Mouse (Mus musculus): ENCODE results near the gene Yeats4. TPM values are rescaled to one million over a fixed set of nuclear protein-coding genes. Genes with fewer than 3 reads are reported as not detected.
"Not testable (repeated sequence)": the region's sequence is repeated elsewhere in the genome, so short reads cannot be mapped to it uniquely, and the experiment has no call there.

The Yeats4 gene
- 10 to 100 TPM; 29.6 to 33.2 TPM for total RNA-seq (2021)
- long read RNA-seq, experiment 1, transcript Yeats4-201 (7 exons, 1,327 nt), result major isoform, 13 of 18 reads
- long read RNA-seq, experiment 1, partial matches to known transcripts, result 0 of 18 reads
- long read RNA-seq, experiment 1, other reads (novel, unspliced or antisense), result 3 of 18 reads
- long read RNA-seq, experiment 2, transcript Yeats4-201 (7 exons, 1,327 nt), result major isoform, 19 of 21 reads
- long read RNA-seq, experiment 2, partial matches to known transcripts, result 0 of 21 reads
- long read RNA-seq, experiment 2, other reads (novel, unspliced or antisense), result 2 of 21 reads

- DNase-seq (ENCODE audit: low spot score in 2 of 2), result peak; percentile 94 to 96
Measured at GRCm38 (mm10) chr10:117224102-117224990, at the start of gene Yeats4. TSS of gene Yeats4 (minus strand) at chr10:117224507.

GRCm38 (mm10) chr10:117272023-117272422 lies 47.7 kb upstream of the Yeats4 start:
- DNase-seq (ENCODE audit: low spot score in 2 of 2), result no peak

- no peak for DNase-seq (ENCODE audit: low spot score in 2 of 2)
Measured at GRCm38 (mm10) chr10:117259870-117260269, 35.6 kb upstream of the Yeats4 start.

GRCm38 (mm10) chr10:117238603-117239002 lies 14.3 kb upstream of the Yeats4 start, which contains the start of gene 9530003J23Rik:
TSS of gene 9530003J23Rik (minus strand) at chr10:117238703.
- DNase-seq (ENCODE audit: low spot score in 2 of 2), result no peak

GRCm38 (mm10) chr10:117235866-117236265 lies 11.6 kb upstream of the Yeats4 start:
- no peak for DNase-seq (ENCODE audit: low spot score in 2 of 2)

- no peak for DNase-seq (ENCODE audit: low spot score in 2 of 2)
Measured at GRCm38 (mm10) chr10:117234825-117235224, 10.5 kb upstream of the Yeats4 start.

GRCm38 (mm10) chr10:117229826-117230225 lies 5.5 kb upstream of the Yeats4 start:
- no peak for DNase-seq (ENCODE audit: low spot score in 2 of 2)

GRCm38 (mm10) chr10:117226002-117226401 lies 1.7 kb upstream of the Yeats4 start:
- DNase-seq (ENCODE audit: low spot score in 2 of 2), result no peak

GRCm38 (mm10) chr10:117225094-117225493 lies 787 bp upstream of the Yeats4 start:
- DNase-seq (ENCODE audit: low spot score in 2 of 2), result no peak

GRCm38 (mm10) chr10:117223758-117224101 lies 577 bp downstream of the Yeats4 start:
- no peak for DNase-seq (ENCODE audit: low spot score in 2 of 2)

- DNase-seq (ENCODE audit: low spot score in 2 of 2), result no peak
Measured at GRCm38 (mm10) chr10:117222821-117223220, 1.5 kb downstream of the Yeats4 start.

GRCm38 (mm10) chr10:117218351-117218750 lies 6.0 kb downstream of the Yeats4 start:
- DNase-seq (ENCODE audit: low spot score in 2 of 2), result no peak

GRCm38 (mm10) chr10:117217246-117217840 lies 7.0 kb downstream of the Yeats4 start:
- no peak for DNase-seq (ENCODE audit: low spot score in 2 of 2)

GRCm38 (mm10) chr10:117216793-117217192 lies 7.5 kb downstream of the Yeats4 start:
- peak in 1 of 2 experiments; percentile 30 for DNase-seq (ENCODE audit: low spot score in 2 of 2)

- DNase-seq (ENCODE audit: low spot score in 2 of 2), result no peak
Measured at GRCm38 (mm10) chr10:117216132-117216495, 8.2 kb downstream of the Yeats4 start.

GRCm38 (mm10) chr10:117215409-117216131 lies 8.7 kb downstream of the Yeats4 start:
- DNase-seq (ENCODE audit: low spot score in 2 of 2), result no peak

- no peak for DNase-seq (ENCODE audit: low spot score in 2 of 2)
Measured at GRCm38 (mm10) chr10:117211023-117211422, 13.3 kb downstream of the Yeats4 start.

- DNase-seq (ENCODE audit: low spot score in 2 of 2), result no peak
Measured at GRCm38 (mm10) chr10:117209469-117209938, 14.8 kb downstream of the Yeats4 start.

GRCm38 (mm10) chr10:117208787-117209186 lies 15.5 kb downstream of the Yeats4 start:
- DNase-seq (ENCODE audit: low spot score in 2 of 2), result not testable (repeated sequence)

- DNase-seq (ENCODE audit: low spot score in 2 of 2), result no peak
Measured at GRCm38 (mm10) chr10:117208221-117208620, 16.1 kb downstream of the Yeats4 start.

- DNase-seq (ENCODE audit: low spot score in 2 of 2), result no peak
Measured at GRCm38 (mm10) chr10:117206070-117206469, 18.2 kb downstream of the Yeats4 start.

Data from gastrocnemius, postnatal 4 days (tissue).